Mouse (Mus musculus) kidney, postnatal 0 days (tissue): ENCODE measurements around the gene Fam98a. TPM values are rescaled to one million over a fixed set of nuclear protein-coding genes. Genes with fewer than 3 reads are reported as not detected.
A peak's percentile ranks its signal among the peaks of the same experiment; 100 is the strongest.

Experiments
- ATAC-seq: fragments of 200-750 bp; cut with Nextera tagmentation; replicated peaks from 2 replicates; pipeline ENCODE4 v1.8.0; 2017; ENCODE audit warnings: low read depth, moderate number of reproducible peaks, moderate TSS enrichment, moderate library complexity; ENCODE audit not compliant: low FRiP score
- DNase-seq: peaks from one replicate; pipeline ENCODE4 v3.0.0-alpha.2; 2016; ENCODE audit warnings: low spot score
- H3K27ac ChIP-seq: fragments of 300-500 bp; sonication (generic); 2 replicates; pipeline ENCODE4 v1.5.1; 2014; ENCODE audit warnings: mild to moderate bottlenecking
- H3K27me3 ChIP-seq: fragments of 300-500 bp; sonication (generic); 2 replicates; pipeline ENCODE4 v1.6.1; 2014; ENCODE audit warnings: low read length, mixed read lengths; ENCODE audit not compliant: insufficient read depth
- H3K36me3 ChIP-seq: fragments of 300-500 bp; sonication (generic); 2 replicates; pipeline ENCODE4 v1.6.1; 2014; ENCODE audit warnings: low read length, mixed read lengths; ENCODE audit not compliant: insufficient read depth
- H3K4me1 ChIP-seq: fragments of 300-500 bp; sonication (generic); replicated peaks from 2 replicates; pipeline ENCODE4 v1.6.1; 2014; ENCODE audit warnings: antibody characterized with exemption, low read length, mixed read lengths; ENCODE audit not compliant: insufficient read depth
- H3K4me2 ChIP-seq: fragments of 300-500 bp; sonication (generic); 2 replicates; pipeline ENCODE4 v1.6.1; 2014; ENCODE audit warnings: mild to moderate bottlenecking, low read length, moderate library complexity, mixed read lengths
- H3K4me3 ChIP-seq: fragments of 300-500 bp; sonication (generic); replicated peaks from 2 replicates; pipeline ENCODE4 v1.5.1; 2014; ENCODE audit warnings: low read depth, low read length
- H3K9ac ChIP-seq: fragments of 300-500 bp; sonication (generic); 2 replicates; pipeline ENCODE4 v1.6.1; 2014; ENCODE audit warnings: low read depth, low read length
- H3K9me3 ChIP-seq: fragments of 300-500 bp; sonication (generic); replicated peaks from 2 replicates; pipeline ENCODE4 v1.6.1; 2016; ENCODE audit warnings: low read length, inconsistent platforms, mixed read lengths
- CTCF ChIP-seq: IDR thresholded peaks from 2 replicates; pipeline ENCODE4 v1.5.1; 2016; ENCODE audit warnings: antibody characterized with exemption, low read depth, mild to moderate bottlenecking, moderate library complexity
- WGBS: fragments of 180-500 bp; shearing (Covaris S2); extraction: QIAGEN DNeasy Blood & Tissue Kit; methylation state at CpG from one replicate; pipeline ENCODE4 v1.1.7; 2014; 5-methylcytosine and 5-hydroxymethylcytosine counted together
- polyA plus RNA-seq: library from polyadenylated mRNA; unstranded; fragments of >200 nt; fragmentation: Nextera tagmentation; extraction: Ambion mirVana; gene quantifications from 2 replicates; pipeline ENCODE4 v1.2.1, GENCODE M21; 2015

Fam98a gene
- polyA plus RNA-seq, 1 experiment from 2014 or later, result 23.8 TPM

DNA sequence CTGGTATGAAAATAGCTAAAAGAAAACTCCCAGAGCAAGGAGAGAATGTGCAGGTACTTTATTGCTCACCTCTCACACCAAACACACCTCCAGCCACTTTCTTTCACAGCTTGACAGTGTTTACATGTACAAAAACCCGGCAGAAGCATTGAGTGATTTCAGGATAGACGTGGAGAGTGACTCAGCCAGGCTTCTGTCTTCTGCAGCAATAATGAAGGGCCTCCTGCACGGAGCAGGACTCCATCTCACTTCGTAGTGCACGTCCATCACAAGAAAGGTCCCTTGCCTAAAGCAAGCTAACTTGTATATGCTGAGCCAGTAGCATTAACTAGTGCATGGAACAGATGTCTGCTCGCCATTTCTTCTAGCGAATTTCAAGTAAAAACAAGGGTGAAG is 14.7 kb downstream of the Fam98a start:
- Histone ChIP-seq H3K27ac (no peak overlapping the region), H3K4me2 (no peak overlapping the region), H3K27me3 (no peaks in the 10 kb centered on the region), H3K36me3 (peaks cover 21% of the 10 kb centered on the region; the same call in 1 of the 2 replicates), H3K4me1 (peaks cover 4% of the 10 kb centered on the region; the same call in 1 of the 2 replicates), H3K9me3 (no peaks in the 10 kb centered on the region), H3K4me3 (no peak overlapping the region), H3K9ac (no peak overlapping the region)
- ATAC-seq (no peak), DNase-seq (no peak)
- no peak for TF ChIP-seq CTCF
- WGBS, result 84% methylated on average over 7 of the region's 7 CpGs

DNA sequence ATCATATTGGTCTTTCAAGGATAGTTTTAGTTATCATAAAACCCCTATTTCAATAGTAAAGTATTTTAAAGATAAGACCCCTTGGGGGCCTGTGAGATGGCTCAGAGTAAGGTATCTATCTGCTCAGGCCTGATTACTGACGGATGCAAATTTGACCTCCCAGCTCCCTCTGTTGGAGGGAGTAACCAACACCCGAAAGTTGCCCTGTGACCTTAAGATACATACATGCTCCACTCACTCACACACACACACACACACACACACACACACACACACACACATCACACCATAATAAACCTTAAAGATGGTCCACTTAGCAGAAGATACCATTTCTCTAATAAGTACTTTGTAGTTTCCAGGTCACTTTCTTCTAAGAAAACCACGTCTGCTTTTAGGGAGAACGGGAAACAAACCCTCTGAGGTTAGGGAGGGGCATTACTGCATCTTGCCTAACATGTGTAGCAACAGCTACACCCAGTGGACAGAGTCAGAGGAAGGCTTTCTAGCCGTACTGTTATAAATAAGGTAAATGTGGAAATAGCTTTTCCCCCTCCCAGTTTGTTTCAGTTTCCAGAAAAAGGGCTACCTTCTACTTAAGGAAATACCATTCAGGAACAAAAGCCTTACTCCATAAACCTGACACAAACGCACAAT is 15.2 kb downstream of the Fam98a start:
- no peaks in the 10 kb centered on the region for H3K9me3 ChIP-seq
- ATAC-seq (no peak), DNase-seq (peak; percentile 90)
- H3K36me3 ChIP-seq, result peaks cover 18% of the 10 kb centered on the region; the same call in 1 of the 2 replicates
- WGBS, result 29% methylated on average over 6 of the region's 6 CpGs
- H3K9ac ChIP-seq, result no peak overlapping the region
- no peak overlapping the region for H3K4me2 ChIP-seq
- no peak overlapping the region for H3K27ac ChIP-seq
- H3K27me3 ChIP-seq, result no peaks in the 10 kb centered on the region
- TF ChIP-seq CTCF, result peak; percentile 88
- peaks cover 4% of the 10 kb centered on the region; the same call in 1 of the 2 replicates for H3K4me1 ChIP-seq
- no peak overlapping the region for H3K4me3 ChIP-seq

- no peak for DNase-seq
- H3K9ac ChIP-seq, result no peak overlapping the region
- H3K36me3 ChIP-seq, result peaks cover 18% of the 10 kb centered on the region; the same call in 1 of the 2 replicates
- no peaks in the 10 kb centered on the region for H3K27me3 ChIP-seq
- H3K4me3 ChIP-seq, result no peak overlapping the region
- WGBS, result 86% methylated on average over 4 of the region's 4 CpGs
- ATAC-seq, result no peak
- no peak overlapping the region for H3K27ac ChIP-seq
- H3K4me1 ChIP-seq, result peaks cover 4% of the 10 kb centered on the region; the same call in 1 of the 2 replicates
- no peak overlapping the region for H3K4me2 ChIP-seq
- TF ChIP-seq CTCF, result no peak
- H3K9me3 ChIP-seq, result no peaks in the 10 kb centered on the region
These were observed 16.1 kb downstream of the Fam98a start for GRCm38 (mm10) chr17:75535612-75536011.

DNA sequence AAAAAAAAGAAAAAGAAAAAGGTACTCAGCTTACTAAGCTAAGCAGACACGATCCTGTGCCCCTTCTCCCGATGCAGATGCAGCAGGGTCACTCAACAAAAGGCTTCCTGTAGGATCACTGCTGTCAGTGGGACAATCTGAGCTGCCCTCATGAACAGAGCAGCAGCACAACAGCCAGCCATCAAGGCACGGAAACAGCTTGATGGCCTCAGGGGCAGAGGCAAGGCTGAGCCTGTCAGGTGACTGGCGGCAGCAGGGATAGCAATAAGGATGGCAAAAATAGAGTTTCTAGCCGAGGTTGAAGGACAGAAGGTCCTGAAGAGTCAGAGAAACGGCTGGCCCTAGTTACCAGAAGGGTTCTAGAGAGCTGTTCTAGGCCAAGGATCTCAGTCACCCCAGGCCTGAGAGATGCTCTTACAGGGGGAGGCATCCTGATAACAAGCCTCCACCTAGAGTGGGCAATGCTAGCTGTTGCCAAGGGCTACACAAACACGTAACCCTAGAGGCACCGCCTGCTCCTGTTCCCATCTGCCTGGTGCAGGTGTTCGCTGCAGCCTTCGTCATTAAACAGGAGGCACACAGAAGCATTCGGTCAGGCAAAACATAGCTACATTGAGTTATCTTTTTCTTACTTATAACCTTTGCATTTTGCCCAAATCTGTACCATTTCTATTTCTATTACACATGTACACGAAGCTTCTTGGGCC is 17.3 kb downstream of the Fam98a start:
- H3K27ac ChIP-seq, result no peak overlapping the region
- H3K9ac ChIP-seq, result no peak overlapping the region
- no peak overlapping the region for H3K4me3 ChIP-seq
- DNase-seq (no peak), ATAC-seq (no peak)
- H3K4me2 ChIP-seq, result no peak overlapping the region
- no peaks in the 10 kb centered on the region for H3K9me3 ChIP-seq
- no peak for TF ChIP-seq CTCF
- peaks cover 4% of the 10 kb centered on the region; the same call in 1 of the 2 replicates for H3K4me1 ChIP-seq
- WGBS, result 56% methylated on average over 12 of the region's 12 CpGs
- H3K36me3 ChIP-seq, result peaks cover 16% of the 10 kb centered on the region; the same call in 1 of the 2 replicates
- no peaks in the 10 kb centered on the region for H3K27me3 ChIP-seq

DNA sequence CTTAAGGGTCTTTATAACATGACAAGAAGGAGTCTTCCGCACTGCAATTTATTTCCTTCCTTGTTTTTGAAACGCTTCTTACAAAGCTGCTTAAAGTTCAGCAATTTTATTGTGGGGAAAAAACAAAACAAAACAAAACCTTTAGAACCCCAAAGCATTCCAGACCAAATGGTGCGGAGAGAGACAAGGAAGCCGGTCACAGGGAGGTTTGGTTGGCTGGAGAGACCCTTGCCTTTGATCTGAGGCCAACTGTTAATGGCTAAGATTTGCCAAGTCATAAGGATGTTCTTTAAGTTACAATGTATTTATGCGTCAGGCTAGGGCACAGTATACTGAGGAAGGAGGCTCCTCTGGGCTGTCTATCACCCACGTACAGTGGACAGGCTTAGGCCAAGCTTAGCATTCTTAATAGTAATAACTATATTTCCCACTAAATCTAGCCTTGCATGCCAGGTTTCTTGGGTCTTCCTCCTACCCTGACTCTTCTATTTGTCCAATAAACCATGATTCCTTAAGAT is 19.2 kb downstream of the Fam98a start:
- no peak overlapping the region for H3K4me3 ChIP-seq
- H3K9ac ChIP-seq, result no peak overlapping the region
- 21% methylated on average over 6 of the region's 6 CpGs for WGBS
- no peaks in the 10 kb centered on the region for H3K9me3 ChIP-seq
- peaks cover 4% of the 10 kb centered on the region; the same call in 1 of the 2 replicates for H3K4me1 ChIP-seq
- peak; percentile 72 for DNase-seq
- ATAC-seq, result peak; percentile 37; the same call in 1 of the 2 replicates
- H3K27ac ChIP-seq, result no peak overlapping the region
- H3K27me3 ChIP-seq, result no peaks in the 10 kb centered on the region
- 0 out of 2 replicates have a peak, but pooled peaks cover 2% of the 10 kb centered on the region for H3K36me3 ChIP-seq
- H3K4me2 ChIP-seq, result no peak overlapping the region
- TF ChIP-seq CTCF, result no peak

- Histone ChIP-seq H3K36me3 (no peaks in the 10 kb centered on the region), H3K4me2 (no peak overlapping the region), H3K27me3 (no peaks in the 10 kb centered on the region), H3K27ac (no peak overlapping the region), H3K4me1 (peaks cover 4% of the 10 kb centered on the region; the same call in 1 of the 2 replicates), H3K4me3 (no peak overlapping the region), H3K9ac (no peak overlapping the region), H3K9me3 (no peaks in the 10 kb centered on the region)
- 97% methylated on average over 14 of the region's 14 CpGs for WGBS
- ATAC-seq, result no peak
- no peak for DNase-seq
- no peak for TF ChIP-seq CTCF
These were observed 22.4 kb downstream of the Fam98a start for GRCm38 (mm10) chr17:75529222-75529935.
